In genomic region chr5:4664918-4665317, GRCm38 (mm10) we compare ENCODE assay signal across 23 mouse cellular contexts.
"Had no signal": no experiment of that assay in that cellular context is flagged by ENCODE, and none has a peak within 500 bp of the region (broad histone marks: within the 10 kb centered on the region; RNA-seq: fewer than 3 reads in every experiment).

No protein-coding gene starts in this region.

- H3K4me2 ChIP-seq: heart, embryonic 12.5 days; hindbrain, embryonic 12.5 days; hindbrain, embryonic 14.5 days; intestine, embryonic 15.5 days; limb, embryonic 12.5 days had no signal

- H3K27me3 ChIP-seq: heart, embryonic 12.5 days; hindbrain, embryonic 12.5 days; intestine, embryonic 15.5 days; limb, embryonic 12.5 days had no signal

- H3K27ac ChIP-seq: gastrocnemius, adult 2 months; heart, embryonic 10.5 days; hindbrain, embryonic 10.5 days; hindbrain, embryonic 12.5 days; hindbrain, embryonic 14.5 days; intestine, embryonic 15.5 days; kidney, postnatal 0 days; layer of hippocampus, adult 2 months; left cerebral cortex, adult 2 months; limb, embryonic 10.5 days; limb, embryonic 12.5 days had no signal

- H3K4me3 ChIP-seq: gastrocnemius, adult 2 months; heart, embryonic 10.5 days; heart, embryonic 12.5 days; hindbrain, embryonic 10.5 days; hindbrain, embryonic 12.5 days; intestine, embryonic 15.5 days; layer of hippocampus, adult 2 months; left cerebral cortex, adult 2 months; limb, embryonic 10.5 days; limb, embryonic 12.5 days had no signal

- DNase-seq: gastrocnemius, adult 2 months; gastrocnemius, postnatal 10 days; gastrocnemius, postnatal 25 days; heart, adult 18-20 months; heart, postnatal 10 days; heart, postnatal 4 days; kidney, adult 18-20 months; kidney, postnatal 14 days; liver had no signal

- H3K9ac ChIP-seq: heart, embryonic 12.5 days; hindbrain, embryonic 12.5 days; hindbrain, embryonic 14.5 days; intestine, embryonic 15.5 days; limb, embryonic 12.5 days had no signal

- H3K9me3 ChIP-seq: heart, embryonic 10.5 days; heart, embryonic 12.5 days; hindbrain, embryonic 10.5 days; hindbrain, embryonic 12.5 days; intestine, embryonic 15.5 days; limb, embryonic 10.5 days; limb, embryonic 12.5 days had no signal

- ATAC-seq: forebrain, embryonic 16.5 days; inflammation-experienced regulatory T-cells, adult 6 months; intestine, embryonic 15.5 days; intestine, postnatal 0 days had no signal

- H3K36me3 ChIP-seq: heart, embryonic 10.5 days; heart, embryonic 12.5 days; hindbrain, embryonic 10.5 days; hindbrain, embryonic 12.5 days; intestine, embryonic 15.5 days; limb, embryonic 10.5 days; limb, embryonic 12.5 days had no signal
